Mouse (Mus musculus) ovary, postnatal 36 days (tissue): ENCODE measurements around the gene Slc4a4.
A peak's percentile ranks its signal among the peaks of the same experiment; 100 is the strongest.

Experiments used
- DNase-seq: peaks from one replicate; pipeline ENCODE4 v3.0.0; 2022; ENCODE audit warnings: low spot score, mixed read lengths

The Slc4a4 gene

GRCm38 (mm10) chr5:89010116-89010515, 123.5 kb downstream of the Slc4a4 start:
- no peak for DNase-seq

DNA sequence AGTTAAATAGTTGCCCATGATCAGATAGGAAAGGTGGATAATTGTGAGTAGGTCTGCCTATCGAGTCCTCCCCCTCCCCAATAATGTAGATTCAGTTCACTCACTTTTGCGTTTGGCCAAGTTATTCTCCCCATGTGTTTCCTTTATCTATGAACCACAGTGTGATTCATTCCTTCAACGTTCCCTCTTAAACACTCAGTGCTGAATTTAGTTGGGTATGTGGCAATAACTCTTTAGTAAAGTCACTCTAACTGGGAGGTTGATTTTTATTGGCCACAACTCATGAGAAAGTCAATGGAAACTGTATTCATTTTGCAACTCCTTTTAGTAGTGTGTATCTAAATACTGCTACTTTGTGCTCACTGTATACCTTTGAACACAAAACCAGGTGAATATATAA, 125.8 kb downstream of the Slc4a4 start:
- no peak for DNase-seq

DNA sequence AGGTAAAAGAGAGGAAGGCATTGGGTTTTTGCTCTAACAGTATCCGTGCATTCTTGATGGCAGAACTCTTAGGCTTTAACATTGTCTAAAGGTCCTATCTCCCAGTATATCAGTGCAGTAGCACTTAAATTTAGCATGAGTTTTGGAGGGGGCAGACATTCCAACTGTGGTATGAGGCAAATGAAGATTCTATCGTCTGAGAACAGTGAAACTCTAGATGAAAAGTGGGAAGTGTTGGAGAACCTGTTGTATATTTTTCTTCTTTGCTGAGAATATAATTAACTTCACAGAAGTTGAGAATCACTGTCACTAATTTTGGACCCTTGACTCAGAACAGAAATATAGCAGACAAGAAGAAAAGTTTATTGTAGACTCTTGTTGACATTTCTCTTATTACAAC, 128.2 kb downstream of the Slc4a4 start:
- no peak for DNase-seq

GRCm38 (mm10) chr5:89015878-89016277, 129.3 kb downstream of the Slc4a4 start:
- DNase-seq: no peak

DNA sequence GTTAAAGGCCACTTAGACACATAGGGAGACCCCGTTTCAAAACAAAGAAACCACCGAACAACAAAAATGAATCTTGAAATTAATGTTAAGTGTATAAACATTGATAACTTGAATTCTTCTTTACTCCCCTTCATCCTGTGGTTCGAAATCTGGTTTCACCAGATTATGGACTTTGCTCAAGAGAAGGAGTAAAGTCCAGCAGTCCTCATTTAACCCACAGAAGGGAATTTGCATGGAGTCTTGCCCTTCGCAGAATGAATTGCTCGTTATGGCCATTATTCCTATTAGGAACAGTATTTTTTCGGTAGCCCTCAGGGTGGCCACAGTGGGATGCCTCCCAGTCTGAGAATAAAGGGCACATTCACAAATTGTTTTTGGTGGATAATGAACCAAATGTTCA, 131.9 kb downstream of the Slc4a4 start:
- no peak for DNase-seq

GRCm38 (mm10) chr5:89024413-89024812, 137.8 kb downstream of the Slc4a4 start:
- DNase-seq: no peak

GRCm38 (mm10) chr5:89027518-89028085, 141.0 kb downstream of the Slc4a4 start:
- DNase-seq: no peak

- no peak for DNase-seq
Observed at GRCm38 (mm10) chr5:89032647-89033046, 146.0 kb downstream of the Slc4a4 start.

GRCm38 (mm10) chr5:89033256-89033655, 146.6 kb downstream of the Slc4a4 start:
- DNase-seq: no peak

DNA sequence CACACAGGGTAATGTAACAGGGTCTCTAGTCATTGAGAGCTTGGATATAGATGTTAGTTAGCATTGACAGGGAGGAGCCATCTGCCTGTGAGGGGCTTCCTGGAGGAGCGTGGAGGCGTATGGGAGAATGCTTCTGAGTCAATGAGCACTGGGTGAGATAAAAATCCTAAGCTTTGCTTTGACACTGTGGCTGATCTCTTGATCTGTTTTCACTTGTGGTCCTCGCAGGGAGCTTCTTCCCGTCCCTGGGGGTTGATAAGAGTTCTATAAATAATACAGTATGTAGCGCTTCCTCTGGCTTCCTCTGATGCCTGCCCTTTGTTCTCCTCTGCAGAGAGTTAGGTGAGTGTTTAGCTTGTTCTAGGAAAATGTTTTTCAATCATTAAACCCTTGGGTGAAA, 149.5 kb downstream of the Slc4a4 start:
- peak; percentile 6 for DNase-seq

DNA sequence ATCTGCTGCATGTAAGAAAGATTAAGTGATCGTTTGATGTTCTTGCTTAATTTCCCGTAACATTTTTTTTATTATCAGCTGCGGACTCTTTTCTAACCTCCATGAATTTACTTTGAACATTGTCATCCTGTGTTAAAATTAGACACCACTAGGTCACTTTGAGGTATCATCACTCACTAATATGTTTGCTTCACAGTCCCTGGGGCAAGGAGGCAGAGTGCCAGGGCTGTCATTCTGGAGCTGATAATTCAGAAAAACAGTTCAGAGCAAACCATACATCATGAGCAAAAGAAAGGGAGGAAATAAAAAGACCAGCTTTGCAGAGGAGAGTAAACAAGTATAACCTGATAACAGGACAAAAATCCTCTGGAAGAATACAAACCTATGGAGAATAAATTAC, 154.2 kb downstream of the Slc4a4 start:
- no peak for DNase-seq

- no peak for DNase-seq
Observed at GRCm38 (mm10) chr5:89043846-89044245, 157.2 kb downstream of the Slc4a4 start.

- DNase-seq: no peak
Observed at GRCm38 (mm10) chr5:89044801-89045200, 158.2 kb downstream of the Slc4a4 start.

GRCm38 (mm10) chr5:89051577-89051976, 165.0 kb downstream of the Slc4a4 start:
- no peak for DNase-seq

GRCm38 (mm10) chr5:89052230-89052629, 165.6 kb downstream of the Slc4a4 start:
- DNase-seq: no peak

DNA sequence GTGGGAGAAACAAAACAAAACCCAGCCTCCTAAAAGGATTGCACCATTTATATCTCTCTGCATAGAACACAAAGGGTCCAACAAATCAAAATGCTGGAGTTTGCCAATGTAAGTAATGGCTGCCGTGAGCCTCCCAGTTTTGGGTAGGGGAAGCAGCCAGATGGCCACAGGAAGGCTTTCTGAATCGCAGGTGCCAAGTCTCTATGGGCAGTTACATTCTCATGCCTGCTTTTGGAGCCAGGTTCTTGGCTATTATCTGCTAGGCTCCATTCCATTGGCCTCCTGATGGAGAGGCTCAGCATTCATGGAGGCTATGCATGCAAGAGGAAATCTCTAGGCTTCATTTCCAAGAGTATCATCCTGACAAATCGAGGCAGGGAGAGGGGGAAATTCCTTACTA, 169.0 kb downstream of the Slc4a4 start:
- DNase-seq: no peak

DNA sequence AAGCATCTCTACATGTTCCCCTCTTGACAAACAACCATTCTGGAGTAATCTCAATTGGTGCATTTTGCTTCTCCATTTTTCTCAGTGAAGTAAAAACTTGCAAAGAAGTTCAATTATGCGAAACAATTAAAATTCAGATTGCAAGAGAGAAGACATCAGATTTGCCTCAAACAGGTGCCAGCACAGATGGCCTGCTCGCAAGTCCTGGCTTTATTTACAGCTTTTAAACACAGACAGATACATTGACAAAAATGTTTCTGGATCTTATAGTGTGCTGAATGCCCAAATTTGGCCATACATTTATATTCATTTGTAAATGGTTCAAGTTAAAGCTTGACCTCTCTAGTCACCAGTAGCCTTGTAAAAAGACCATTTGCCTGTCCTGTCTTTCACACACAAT, 169.8 kb downstream of the Slc4a4 start:
- DNase-seq: no peak

DNA sequence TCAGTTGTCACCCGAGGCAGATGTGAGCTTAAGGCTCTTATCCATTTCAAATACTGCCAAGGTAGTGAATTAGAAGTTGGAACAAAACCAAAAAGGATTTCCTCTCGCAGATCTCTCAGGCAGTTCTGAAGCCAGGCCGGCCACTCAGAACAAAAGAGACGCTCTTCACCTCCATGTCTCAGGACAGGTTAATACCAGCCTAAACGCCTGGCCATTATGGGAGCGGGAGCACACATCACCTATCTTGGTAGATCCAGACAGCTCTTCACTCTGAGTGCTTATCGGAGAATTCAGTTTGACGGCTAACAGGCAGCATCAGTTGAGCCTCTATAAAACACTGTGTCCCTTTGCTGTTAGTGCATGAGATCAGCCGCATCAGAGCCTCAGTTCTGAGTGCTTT, 174.5 kb downstream of the Slc4a4 start:
- no peak for DNase-seq

DNA sequence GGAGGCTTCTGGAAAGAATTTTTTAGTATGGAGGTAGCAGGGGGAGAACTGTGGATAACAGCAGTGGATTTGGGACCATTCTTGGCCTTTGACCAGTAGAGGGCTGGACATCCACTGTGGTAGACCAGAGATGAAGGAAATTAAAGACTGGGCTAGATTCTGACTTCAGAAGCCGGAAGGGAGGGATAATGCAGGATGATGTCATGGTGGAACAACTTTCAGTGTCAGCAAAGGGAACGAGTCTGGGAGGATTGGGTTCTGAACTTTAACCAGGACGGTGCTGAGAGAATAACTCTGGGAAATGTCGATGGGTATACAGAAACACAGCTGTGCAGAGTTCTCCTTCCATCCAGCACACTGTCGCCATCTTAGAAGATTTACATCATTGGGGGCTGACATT, 175.7 kb downstream of the Slc4a4 start:
- no peak for DNase-seq

- DNase-seq: no peak
Observed at GRCm38 (mm10) chr5:89067111-89067510, 180.5 kb downstream of the Slc4a4 start.

DNA sequence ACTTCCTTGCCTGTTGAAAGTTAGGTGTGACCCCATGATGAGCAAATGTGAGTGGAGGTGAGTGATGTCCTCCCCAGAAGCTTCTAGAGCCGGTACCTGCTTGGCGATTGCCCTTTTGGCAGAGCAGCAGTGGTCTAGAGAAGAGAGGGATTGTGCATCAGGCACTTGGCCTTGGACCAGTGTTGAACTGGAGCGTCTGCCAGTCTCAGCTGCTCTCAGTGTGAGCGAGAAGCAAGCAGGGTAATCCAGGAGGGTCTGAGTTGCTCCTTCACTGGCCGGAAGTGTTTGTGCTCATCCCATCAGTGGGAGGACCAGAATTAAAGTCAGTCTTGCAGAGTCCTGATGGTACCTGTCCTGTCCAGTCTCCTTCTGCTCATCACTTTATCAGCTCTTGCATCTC, 181.5 kb downstream of the Slc4a4 start:
- no peak for DNase-seq

GRCm38 (mm10) chr5:89070051-89070450, 183.4 kb downstream of the Slc4a4 start:
- DNase-seq: no peak

DNA sequence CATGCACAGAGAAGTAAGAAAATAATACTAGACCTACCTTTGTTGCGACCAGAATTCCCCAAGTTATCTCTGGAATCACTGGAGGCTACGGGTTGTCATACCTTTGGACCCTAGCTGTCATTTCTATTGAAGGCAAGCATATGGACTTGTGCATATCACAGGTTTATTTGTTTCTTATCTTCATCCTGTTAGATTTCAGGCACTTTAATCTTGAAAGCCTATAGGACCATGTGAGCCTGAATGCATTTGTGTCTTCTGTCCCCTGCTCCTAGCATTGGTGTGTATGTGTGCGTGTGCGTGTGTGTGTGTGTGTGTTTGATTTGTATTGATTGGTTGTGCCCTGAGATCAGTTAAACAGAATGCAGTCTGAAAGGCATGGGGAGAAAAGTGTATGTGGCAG, 185.3 kb downstream of the Slc4a4 start:
- DNase-seq: no peak

GRCm38 (mm10) chr5:89077711-89078110, 191.1 kb downstream of the Slc4a4 start:
- DNase-seq: no peak

- DNase-seq: no peak
Observed at GRCm38 (mm10) chr5:89083476-89083875, 196.9 kb downstream of the Slc4a4 start.
